Mouse (Mus musculus): ENCODE data around the gene Isg15.

DNA sequence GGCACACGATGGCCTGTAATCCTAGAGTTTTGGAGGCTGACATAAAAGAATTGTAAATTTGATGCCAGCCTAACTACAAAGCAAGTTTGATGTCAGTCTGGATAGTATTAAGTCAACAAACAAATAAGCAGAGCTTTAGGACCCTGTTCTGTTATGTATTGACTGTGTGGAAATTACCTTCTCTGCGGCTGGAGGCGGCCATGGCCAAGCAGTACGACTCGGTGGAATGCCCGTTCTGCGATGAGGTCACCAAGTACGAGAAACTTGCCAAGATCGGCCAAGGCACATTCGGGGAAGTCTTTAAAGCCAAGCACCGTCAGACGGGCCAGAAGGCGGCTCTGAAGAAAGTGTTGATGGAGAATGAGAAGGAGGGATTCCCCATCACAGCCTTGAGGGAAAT is 12.5 kb upstream of the Isg15 start:
- TF ChIP-seq RCOR1 (IDR thresholded peaks at IDR 0.05; ENCODE audit: low read depth, low read length) (no peak), CHD2 (IDR thresholded peaks at IDR 0.05; ENCODE audit: low read length) (no peak), UBTF (IDR thresholded peaks at IDR 0.05; ENCODE audit: borderline replicate concordance, insufficient read depth, low read depth, low read length) (no peak), ETS1 (IDR thresholded peaks at IDR 0.05; ENCODE audit: low read depth, low read length) (no peak), CTCF (IDR thresholded peaks at IDR 0.05 in 2 of 3, conservative IDR thresholded peaks at IDR 0.05 in 1 of 3; ENCODE audit: control insufficient read depth in 1 of 3, insufficient read depth in 1 of 3, low read depth in 2 of 3, low read length in 3 of 3, poor library complexity in 1 of 3, severe bottlenecking in 1 of 3) (no peak), ZNF384 (IDR thresholded peaks at IDR 0.05; ENCODE audit: low read depth, low read length) (no peak), EP300 (IDR thresholded peaks at IDR 0.05; ENCODE audit: low read depth in 1 of 2, low read length in 2 of 2) (no peak)
